8 mouse cellular contexts compared by ENCODE assay signal in the genomic region with DNA sequence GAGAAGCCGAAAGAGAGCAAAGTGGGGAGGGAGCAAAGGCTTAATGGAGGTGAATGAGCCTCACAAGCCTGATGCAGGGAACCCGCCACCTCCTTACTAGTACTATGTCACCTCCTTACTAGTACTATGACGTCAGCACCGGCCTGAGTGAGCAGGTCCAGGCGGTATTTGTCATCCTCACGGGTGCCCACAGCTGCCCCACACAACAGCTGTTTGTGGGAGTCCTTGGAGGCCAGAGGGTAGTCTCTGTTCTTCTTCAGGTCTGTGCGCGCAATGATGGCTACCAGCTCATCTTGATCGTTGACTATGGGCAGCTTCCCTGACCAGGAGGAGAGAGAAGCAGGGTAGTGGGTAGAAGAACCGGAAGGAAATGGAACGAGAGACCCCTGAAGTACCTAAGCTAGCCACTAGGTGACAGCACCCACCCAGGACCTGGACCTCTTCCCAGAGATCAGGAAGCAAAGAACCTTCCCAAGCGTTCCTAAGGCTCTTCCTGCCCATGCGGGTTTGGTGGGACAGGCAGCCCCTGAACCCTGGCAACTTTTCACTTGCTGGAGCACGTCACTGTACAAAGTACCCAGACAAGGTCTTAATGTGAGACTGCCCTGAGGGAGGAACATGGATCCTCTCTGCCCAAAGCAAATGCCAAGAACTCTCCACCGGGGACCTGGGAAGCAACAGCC. TPM values are rescaled to one million over a fixed set of nuclear protein-coding genes. Genes with fewer than 3 reads are reported as not detected.
A peak's percentile ranks its signal among the peaks of the same experiment; 100 is the strongest.
DNase-seq lines count a peak whose midpoint lies in the region; ATAC-seq lines count a peak whose summit lies in the region.

No protein-coding gene starts in this region.

- no peaks in the 10 kb centered on the region for H3K27me3 ChIP-seq in forebrain, embryonic 14.5 days (replicated peaks; ENCODE audit: control insufficient read depth, insufficient read depth, low read length)
- no peaks in the 10 kb centered on the region for H3K27me3 ChIP-seq in lung, embryonic 16.5 days (ENCODE audit: control insufficient read depth, insufficient read depth, low read depth, low read length)

- H3K4me3 ChIP-seq in forebrain, embryonic 14.5 days (ENCODE audit: low read depth, low read length), result no peak overlapping the region
- H3K4me3 ChIP-seq in lung, embryonic 16.5 days (ENCODE audit: low read length), result no peak overlapping the region

- no peaks in the 10 kb centered on the region for H3K4me1 ChIP-seq in forebrain, embryonic 14.5 days (ENCODE audit: control insufficient read depth, insufficient read depth, low read length)
- no peaks in the 10 kb centered on the region for H3K4me1 ChIP-seq in lung, embryonic 16.5 days (replicated peaks; ENCODE audit: control insufficient read depth, insufficient read depth, low read length)

- no peak overlapping the region for H3K27ac ChIP-seq in forebrain, embryonic 14.5 days (ENCODE audit: low read depth, low read length)
- no peak overlapping the region for H3K27ac ChIP-seq in lung, embryonic 16.5 days (ENCODE audit: low read length)

- WGBS in forebrain, embryonic 14.5 days, result 55% methylated on average over 15 of the region's 15 CpGs
- WGBS in lung, embryonic 16.5 days, result 53% methylated on average over 15 of the region's 15 CpGs

- no peak overlapping the region for H3K4me2 ChIP-seq in forebrain, embryonic 14.5 days (ENCODE audit: low read length)
- H3K4me2 ChIP-seq in lung, embryonic 16.5 days (ENCODE audit: low read depth, low read length), result no peak overlapping the region

- H3K9me3 ChIP-seq in forebrain, embryonic 14.5 days (replicated peaks; ENCODE audit: control insufficient read depth, low read length), result no peaks in the 10 kb centered on the region
- H3K9me3 ChIP-seq in lung, embryonic 16.5 days (ENCODE audit: control insufficient read depth, low read length), result no peaks in the 10 kb centered on the region

- peaks cover 48% of the 10 kb centered on the region for H3K36me3 ChIP-seq in forebrain, embryonic 14.5 days (ENCODE audit: control insufficient read depth, insufficient read depth, low read length)
- 0 out of 2 replicates have a peak, but pooled peaks cover 2% of the 10 kb centered on the region for H3K36me3 ChIP-seq in lung, embryonic 16.5 days (ENCODE audit: control insufficient read depth, insufficient read depth, low read length)

- DNase-seq in adrenal gland, adult 2 months, result peak; percentile 51
- no peak for DNase-seq in adrenal gland, adult 8-10 months
- DNase-seq in thymus, postnatal 14 days, result peak; percentile 64
- DNase-seq in thymus, postnatal 0 days (ENCODE audit: low spot score), result no peak
- peak; percentile 77 for DNase-seq in forebrain, embryonic 14.5 days (ENCODE audit: low spot score)
- DNase-seq in retina, embryonic 14.5 days (ENCODE audit: low spot score), result peak; percentile 87

- H3K9ac ChIP-seq in forebrain, embryonic 14.5 days (ENCODE audit: low read length), result no peak overlapping the region
- no peak overlapping the region for H3K9ac ChIP-seq in lung, embryonic 16.5 days (ENCODE audit: low read length)

- ATAC-seq in forebrain, embryonic 14.5 days, result peak; percentile 30
- ATAC-seq in inflammation-experienced regulatory T-cells, adult 6 months, result peak; percentile 64
- peak; percentile 40 for ATAC-seq in lung, embryonic 16.5 days (ENCODE audit: low read depth)

RNA-seq across cellular contexts. Expression of a gene that starts 11.1 kb away (rescaled TPM):
- 10 to 100 TPM; 58.3 to 86.4 TPM for total RNA-seq in adrenal gland, adult 2 months (2021)
- 94.4 and 102 TPM in 2 replicates for polyA plus RNA-seq in adrenal gland, adult 2 months (2012; rRNA removed)
- 10 to 100 TPM; 46.9 to 67.5 (median 53.0) TPM for total RNA-seq in adrenal gland, adult 8-10 months (2022)
- polyA plus RNA-seq in thymus, postnatal 0 days (2015; fragmentation: Nextera tagmentation; extraction: Ambion mirVana), result 138 and 141 TPM in 2 replicates
- 34.5 and 50.2 TPM in 2 replicates for polyA plus RNA-seq in forebrain, embryonic 14.5 days (2014; fragmentation: Nextera tagmentation; extraction: Ambion mirVana)
- 10 to 100 TPM; 10.7 to 21.0 (median 14.8) TPM for polyA plus RNA-seq in inflammation-experienced regulatory T-cells, adult 6 months (2017; shearing (Covaris generic))
- 42.7 and 45.7 TPM in 2 replicates for polyA plus RNA-seq in lung, embryonic 16.5 days (2015; fragmentation: Nextera tagmentation; extraction: Ambion mirVana)

RNA-seq across cellular contexts. Expression of a gene that starts 25.7 kb away (rescaled TPM):
- 1 to 10 TPM; 2.2 to 5.0 TPM for total RNA-seq in adrenal gland, adult 2 months (2021)
- polyA plus RNA-seq in adrenal gland, adult 2 months (2012; rRNA removed), result 6.1 and 8.8 TPM in 2 replicates
- 1 to 10 TPM; 3.0 to 8.9 (median 4.8) TPM for total RNA-seq in adrenal gland, adult 8-10 months (2022)
- 0.05 and 0.09 TPM in 2 replicates for polyA plus RNA-seq in thymus, postnatal 0 days (2015; fragmentation: Nextera tagmentation; extraction: Ambion mirVana)
- polyA plus RNA-seq in forebrain, embryonic 14.5 days (2014; fragmentation: Nextera tagmentation; extraction: Ambion mirVana), result 1.9 and 3.8 TPM in 2 replicates
- not detected for polyA plus RNA-seq in inflammation-experienced regulatory T-cells, adult 6 months (2017; shearing (Covaris generic))
- polyA plus RNA-seq in lung, embryonic 16.5 days (2015; fragmentation: Nextera tagmentation; extraction: Ambion mirVana), result 0.28 and 0.30 TPM in 2 replicates

RNA-seq across cellular contexts. Expression of a gene that starts 40.3 kb away (rescaled TPM):
- 10 to 100 TPM; 25.9 to 33.6 TPM for total RNA-seq in adrenal gland, adult 2 months (2021)
- polyA plus RNA-seq in adrenal gland, adult 2 months (2012; rRNA removed), result 2.3 and 2.4 TPM in 2 replicates
- total RNA-seq in adrenal gland, adult 8-10 months (2022), result 10 to 100 TPM; 30.2 to 40.2 (median 35.0) TPM
- 30.7 and 31.0 TPM in 2 replicates for polyA plus RNA-seq in thymus, postnatal 0 days (2015; fragmentation: Nextera tagmentation; extraction: Ambion mirVana)
- 34.3 and 36.6 TPM in 2 replicates for polyA plus RNA-seq in forebrain, embryonic 14.5 days (2014; fragmentation: Nextera tagmentation; extraction: Ambion mirVana)
- polyA plus RNA-seq in inflammation-experienced regulatory T-cells, adult 6 months (2017; shearing (Covaris generic)), result 10 to 100 TPM; 51.7 to 58.2 (median 54.8) TPM
- 32.9 and 33.5 TPM in 2 replicates for polyA plus RNA-seq in lung, embryonic 16.5 days (2015; fragmentation: Nextera tagmentation; extraction: Ambion mirVana)

Comparison
In these comparisons a context has a peak if more than half of its experiments do, and no peak if none do; other contexts are left out.
1. DNase-seq: peak in adrenal gland, adult 2 months (single experiment), thymus, postnatal 14 days (single experiment), forebrain, embryonic 14.5 days (single experiment) and retina, embryonic 14.5 days (single experiment); none in adrenal gland, adult 8-10 months (single experiment) and thymus, postnatal 0 days (single experiment).
2. Peak in every context shown above with its lines, with median percentiles within 50 percentile points of each other: ATAC-seq.